ENCODE assay signal across 8 mouse cellular contexts in the genomic region with DNA sequence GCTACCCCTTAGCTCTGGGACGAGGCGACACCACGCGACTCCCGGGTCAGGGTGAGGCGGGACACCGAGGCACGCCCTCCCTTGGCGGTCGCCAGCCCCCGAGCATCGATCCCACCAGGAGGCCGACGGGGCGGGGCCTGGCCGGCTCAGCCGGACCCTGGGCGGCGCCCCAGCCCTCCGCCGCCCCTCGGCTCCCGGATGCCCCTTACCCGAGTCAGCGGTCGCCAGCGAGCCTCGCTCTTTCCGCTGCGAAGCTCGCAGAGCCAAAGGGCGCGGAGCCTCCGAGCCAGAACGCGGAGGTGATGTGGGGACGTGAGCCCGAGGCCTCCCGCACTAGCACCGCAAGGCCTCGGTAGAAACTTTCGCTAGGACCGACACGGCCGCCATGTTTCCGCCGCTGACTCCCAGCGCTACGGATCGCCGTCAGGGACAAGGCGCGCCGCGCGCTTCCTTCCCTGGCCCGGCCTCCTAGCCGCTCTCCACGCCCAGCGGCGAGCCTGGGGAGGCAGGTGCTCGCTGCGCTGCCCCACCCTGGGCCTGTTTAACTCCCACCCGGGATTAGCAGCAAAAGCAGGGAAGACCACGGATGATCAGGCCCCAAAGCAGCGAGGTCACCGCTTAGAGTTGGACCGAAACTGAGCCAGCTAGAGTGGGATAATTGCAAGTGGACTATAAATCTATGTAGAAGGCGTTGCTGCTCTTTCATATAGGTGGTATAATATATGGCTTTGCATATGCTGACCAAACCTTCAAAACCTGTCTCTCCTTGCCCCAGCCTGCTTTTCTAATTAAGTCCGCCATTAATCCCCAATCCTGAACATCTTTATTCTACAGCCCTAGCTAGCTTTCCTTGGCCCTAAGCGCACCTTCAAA. TPM values are rescaled to one million over a fixed set of nuclear protein-coding genes. Genes with fewer than 3 reads are reported as not detected.
DNase-seq lines count a peak whose midpoint lies in the region; ATAC-seq and TF ChIP-seq lines count a peak whose summit lies in the region.

TSS of gene Tmem168 (minus strand) at position 480 of the 873 bp plus-strand sequence.

- peak; percentile 89 for DNase-seq in adipocyte (ENCODE audit: low spot score)
- DNase-seq in gastrocnemius, adult 8-10 months (ENCODE audit: low spot score in 2 of 2) = peak; percentile 77 to 87
- DNase-seq in hindbrain, postnatal 0 days (ENCODE audit: low spot score) = peak; percentile 92
- peak; percentile 90 to 98 for DNase-seq in left cerebral cortex, adult 8-10 months (ENCODE audit: low spot score in 2 of 2)
- peak; percentile 95 for DNase-seq in right cerebral cortex, adult 18-20 months
- DNase-seq in urinary bladder, adult 2 months (ENCODE audit: low spot score) = peak; percentile 96

- H3K36me3 ChIP-seq in hindbrain, postnatal 0 days (ENCODE audit: insufficient read depth, low read length) = no peaks in the 10 kb centered on the region

- peak; percentile 96 for ATAC-seq in hindbrain, postnatal 0 days
- peak; percentile 93 for ATAC-seq in megakaryocyte, adult 5-6 weeks (ENCODE audit: poor library complexity, severe bottlenecking)

- peak within 1 kb of the TSS; percentile 81 for H3K27ac ChIP-seq in cortical plate, adult 2 months (ENCODE audit: insufficient read depth, low read length)
- peak within 1 kb of the TSS; percentile 95 for H3K27ac ChIP-seq in hindbrain, postnatal 0 days

- H3K27me3 ChIP-seq in hindbrain, postnatal 0 days (ENCODE audit: insufficient read depth, low read length) = no peaks in the 10 kb centered on the region

- H3K9ac ChIP-seq in hindbrain, postnatal 0 days (replicated peaks; ENCODE audit: low read length) = peak within 1 kb of the TSS; percentile 93

- peak within 1 kb of the TSS; percentile 72 for H3K4me2 ChIP-seq in hindbrain, postnatal 0 days (ENCODE audit: low read depth, low read length)

- H3K4me3 ChIP-seq in cortical plate, adult 2 months (ENCODE audit: insufficient read depth, low read length) = peak within 1 kb of the TSS; percentile 76
- peak within 1 kb of the TSS; percentile 89 for H3K4me3 ChIP-seq in hindbrain, postnatal 0 days (ENCODE audit: low read length)

- TF ChIP-seq CTCF in cortical plate, adult 2 months (IDR thresholded peaks at IDR 0.05; ENCODE audit: extremely low read depth, insufficient read depth, low read length) = no peak
- no peak for TF ChIP-seq CTCF in hindbrain, postnatal 0 days (IDR thresholded peaks at IDR 0.05; ENCODE audit: low read depth)

- H3K4me1 ChIP-seq in cortical plate, adult 2 months (ENCODE audit: control insufficient read depth, insufficient read depth, low read length) = peaks cover 2% of the 10 kb centered on the region; the same call in 1 of the 2 replicates
- H3K4me1 ChIP-seq in hindbrain, postnatal 0 days (ENCODE audit: insufficient read depth, low read length) = peaks cover 12% of the 10 kb centered on the region

- TF ChIP-seq POLR2A in cortical plate, adult 2 months (IDR thresholded peaks at IDR 0.05; ENCODE audit: extremely low read depth, insufficient read depth, low read length) = peak; percentile 68

- no peaks in the 10 kb centered on the region for H3K9me3 ChIP-seq in hindbrain, postnatal 0 days (ENCODE audit: low read length)

- WGBS in hindbrain, postnatal 0 days = 2% methylated on average over 62 of the region's 71 CpGs

RNA-seq across cellular contexts. Expression of gene Tmem168, which starts in this region (rescaled TPM):
- polyA plus RNA-seq in cortical plate, adult 2 months (2012; rRNA removed) = 8.6 and 8.9 TPM in 2 replicates
- 1 to 10 TPM; 5.8 to 9.6 (median 7.9) TPM for total RNA-seq in gastrocnemius, adult 8-10 months (2022)
- 13.9 and 16.7 TPM in 2 replicates for total RNA-seq in hindbrain, postnatal 0 days (2014; rRNA removed)
- polyA plus RNA-seq in hindbrain, postnatal 0 days (2015; fragmentation: Nextera tagmentation; extraction: Ambion mirVana) = 15.3 and 16.3 TPM in 2 replicates
- total RNA-seq in left cerebral cortex, adult 8-10 months (2022) = 10 to 100 TPM; 12.0 to 16.5 (median 13.3) TPM
- 34.6 and 36.0 TPM in 2 replicates for total RNA-seq in megakaryocyte, adult 5-6 weeks (2015)
- total RNA-seq in megakaryocyte, adult 5-6 weeks (2017) = 42.1 and 47.7 TPM in 2 replicates
- polyA plus RNA-seq in urinary bladder, adult 2 months (2012; rRNA removed) = 18.2 and 19.4 TPM in 2 replicates

Comparison
In these comparisons a context has a peak if more than half of its experiments do, and no peak if none do; other contexts are left out.
1. Peak in every context shown above with its lines: DNase-seq, ATAC-seq, H3K4me3 ChIP-seq and H3K27ac ChIP-seq.